Mouse (Mus musculus) liver, adult 10 weeks (tissue): ENCODE measurements around the gene Timp4. TPM values are rescaled to one million over a fixed set of nuclear protein-coding genes. Genes with fewer than 3 reads are reported as not detected.

ENCODE experiments used
- polyA plus RNA-seq: library from polyadenylated mRNA; stranded (reverse); fragments of 350-450 nt; fragmentation: Illumina TruSeq; extraction: RNeasy Lipid Tissue Mini Kit (QIAGEN cat#74804); gene quantifications from one replicate; pipeline ENCODE4 v1.2.3, GENCODE M21; 2014; ENCODE audit warnings: low read depth, low replicate concordance

Timp4 gene
- polyA plus RNA-seq, result not detected

DNA sequence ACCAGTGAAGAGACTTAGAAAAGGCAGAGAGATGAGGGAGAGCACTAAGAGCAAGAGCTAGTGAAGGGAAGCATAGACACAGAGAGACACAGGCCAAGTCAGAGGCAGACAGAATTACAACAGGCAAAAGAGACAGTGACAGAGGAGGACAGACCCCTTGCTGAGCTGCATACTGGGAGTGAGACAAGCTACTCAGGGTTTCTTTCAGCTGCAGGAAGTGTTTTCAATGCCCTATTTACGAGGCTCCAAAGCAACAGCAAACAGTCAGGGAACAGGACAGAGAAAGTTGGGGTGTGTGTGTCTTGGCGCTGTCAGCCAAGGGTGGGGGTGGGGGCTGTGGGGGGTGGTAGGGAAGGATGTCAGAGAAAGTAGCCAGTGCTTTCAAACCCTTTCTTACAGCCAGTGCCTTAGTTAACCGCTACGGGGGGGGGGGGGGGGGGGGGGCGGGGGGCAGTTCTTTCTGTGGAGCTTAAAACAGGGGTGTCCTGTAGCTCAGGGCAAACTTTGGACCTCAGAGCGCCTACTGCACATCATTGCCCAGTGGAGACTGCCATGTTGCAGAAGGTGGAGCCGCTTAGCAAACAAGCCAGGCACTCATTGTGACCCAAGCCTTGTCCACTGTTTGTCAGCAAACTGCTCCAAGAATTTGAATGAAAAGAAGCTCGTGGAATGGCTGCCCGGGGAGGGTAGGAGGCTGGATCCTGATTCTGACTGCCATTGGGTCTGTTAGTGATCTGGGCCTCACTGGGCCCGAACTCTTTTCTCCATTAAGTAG lies at the start of gene Timp4:
Gene Timp4 (minus strand): TSS at position 107 of the 775 bp plus-strand sequence.

DNA sequence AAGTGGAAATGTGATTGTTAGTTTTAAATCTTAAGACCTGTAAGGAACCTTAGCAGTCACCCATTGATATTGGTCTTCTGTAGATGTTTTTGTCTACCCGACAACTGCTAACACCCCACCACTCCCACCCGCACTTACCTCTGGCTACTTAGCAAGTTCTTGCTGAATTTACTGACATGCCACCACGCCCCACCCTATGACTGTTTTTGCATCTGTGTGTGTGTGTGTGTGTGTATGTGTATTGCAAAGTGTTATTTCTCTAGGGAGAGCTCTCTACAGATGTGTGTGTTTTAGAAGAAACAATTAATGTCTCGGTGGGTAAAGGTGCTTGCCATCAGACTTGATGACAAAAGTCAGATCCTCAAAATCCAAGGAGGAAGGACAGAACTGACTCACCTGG lies 25.0 kb downstream of the Timp4 start, which contains the start of gene Gm17482:
Gene Gm17482 (plus strand): TSS at position 301 of the 400 bp plus-strand sequence.

Other genes with a start within 250 kb of the Timp4 start
- gene Tamm41, start 214.3 kb downstream of the Timp4 start, polyA plus RNA-seq, result 2.9 TPM
- gene Syn2, start 117.3 kb downstream of the Timp4 start, polyA plus RNA-seq, result not detected
- not detected for gene Gm17482, start 24.9 kb downstream of the Timp4 start, polyA plus RNA-seq
- 18.8 TPM for gene Pparg, start 108.7 kb upstream of the Timp4 start, polyA plus RNA-seq